Mouse (Mus musculus) CH12.LX (cell line): ENCODE measurements around the gene Pdss2. TPM values are rescaled to one million over a fixed set of nuclear protein-coding genes. Genes with fewer than 3 reads are reported as not detected.

ENCODE experiments used
- DNase-seq: peaks from one replicate; pipeline ENCODE4 v3.0.0-alpha.2; 2013; ENCODE audit errors: extremely low read depth
- H3K27ac ChIP-seq: 2 replicates; pipeline ENCODE4 v1.5.1; 2012; ENCODE audit warnings: low read depth, mild to moderate bottlenecking, control low read depth, moderate library complexity; ENCODE audit not compliant: insufficient read depth
- H3K27me3 ChIP-seq: replicated peaks from 2 replicates; pipeline ENCODE3; 2012; ENCODE audit warnings: inconsistent platforms
- H3K36me3 ChIP-seq, 2 experiments: replicated peaks in 1 of 2; 2 replicates each; pipeline versions ENCODE3 to v1.6.1; 2012; ENCODE audit warnings: inconsistent platforms in 1 of 2, low read length in 1 of 2, mild to moderate bottlenecking in 1 of 2, mixed read lengths in 1 of 2, moderate library complexity in 1 of 2; ENCODE audit not compliant: control insufficient read depth in 1 of 2, insufficient read depth in 1 of 2
- H3K4me1 ChIP-seq, 2 experiments: 2 replicates each; pipeline ENCODE4 v1.6.1; 2012; ENCODE audit warnings: inconsistent platforms in 1 of 2, moderate library complexity in 1 of 2; ENCODE audit not compliant: insufficient read depth in 2 of 2, control insufficient read depth in 1 of 2
- H3K4me2 ChIP-seq: 2 replicates; pipeline ENCODE4 v1.6.1; 2012; ENCODE audit warnings: low read depth, mild to moderate bottlenecking, control low read depth; ENCODE audit not compliant: poor library complexity, insufficient read depth, severe bottlenecking
- H3K4me3 ChIP-seq, 3 experiments: fragments of 150-350 bp in 1 of 3; sonication (generic) in 1 of 3; replicated peaks in 1 of 3; 2 replicates each; pipeline versions ENCODE3 to v1.5.1; 2011 to 2012; ENCODE audit warnings: low read depth in 2 of 3, low read length in 2 of 3, mild to moderate bottlenecking in 2 of 3, moderate library complexity in 2 of 3, control low read depth in 1 of 3, improper control_type of control experiment in 1 of 3, inconsistent platforms in 1 of 3, mixed read lengths in 1 of 3; ENCODE audit not compliant: poor library complexity in 1 of 3
- H3K79me2 ChIP-seq: replicated peaks from 2 replicates; pipeline ENCODE4 v1.6.1; 2012; ENCODE audit warnings: mild to moderate bottlenecking, moderate library complexity; ENCODE audit not compliant: control insufficient read depth, poor library complexity, insufficient read depth, severe bottlenecking; ENCODE audit errors: extremely low read depth
- H3K9ac ChIP-seq: 2 replicates; pipeline ENCODE4 v1.6.1; 2012; ENCODE audit warnings: low read depth, mild to moderate bottlenecking, control low read depth, moderate library complexity; ENCODE audit not compliant: insufficient read depth
- H3K9me3 ChIP-seq: replicated peaks from 2 replicates; pipeline ENCODE3; 2012; ENCODE audit warnings: low read length, inconsistent platforms, mixed read lengths
- CHD2 ChIP-seq: IDR thresholded peaks from 2 replicates; pipeline ENCODE4 v1.6.1; 2011; ENCODE audit warnings: low read length, improper control_type of control experiment
- ELF1 ChIP-seq: IDR thresholded peaks from 2 replicates; pipeline ENCODE4 v1.6.1; 2014; ENCODE audit warnings: low read depth, mild to moderate bottlenecking, inconsistent platforms, low read length, improper control_type of control experiment
- GABPA ChIP-seq: IDR thresholded peaks from 2 replicates; pipeline ENCODE4 v1.6.1; 2012; ENCODE audit warnings: low read depth, low read length, improper control_type of control experiment, inconsistent platforms; ENCODE audit not compliant: insufficient replicate concordance
- KAT2A ChIP-seq: IDR thresholded peaks from 2 replicates; pipeline ENCODE4 v1.6.1; 2012; ENCODE audit warnings: low read length, improper control_type of control experiment, inconsistent platforms; ENCODE audit not compliant: insufficient replicate concordance
- MAX ChIP-seq: IDR thresholded peaks from 2 replicates; pipeline ENCODE4 v1.6.1; 2011; ENCODE audit warnings: low read length, improper control_type of control experiment
- POLR2AphosphoS2 ChIP-seq: IDR thresholded peaks from 2 replicates; pipeline ENCODE4 v1.6.1; 2011; ENCODE audit warnings: low read depth, low read length, improper control_type of control experiment
- ZKSCAN1 ChIP-seq: IDR thresholded peaks from 2 replicates; pipeline ENCODE4 v1.6.1; 2012; ENCODE audit warnings: low read depth, inconsistent platforms, low read length, improper control_type of control experiment, borderline replicate concordance
- ZMIZ1 ChIP-seq: IDR thresholded peaks from 2 replicates; pipeline ENCODE4 v1.6.1; 2012; ENCODE audit warnings: low read depth, mild to moderate bottlenecking, inconsistent platforms, low read length, improper control_type of control experiment
- ZNF384 ChIP-seq: IDR thresholded peaks from 2 replicates; pipeline ENCODE4 v1.6.1; 2012; ENCODE audit warnings: low read depth, low read length, improper control_type of control experiment, inconsistent platforms
- dilution Hi-C: fragments of 300-500 bp; cut with MboI; formaldehyde crosslinking; loops from 2 replicates; pipeline ENCODE4 v1.14.3; 2020; ENCODE audit warnings: low sequenced_read_pairs; ENCODE audit not compliant: extremely low pct_unique_long_range_greater_than_20kb, extremely low pct_ligation_motif_present
- in situ Hi-C: fragments of 300-500 bp; cut with MboI; formaldehyde crosslinking; loops from 3 replicates; pipeline ENCODE4 v1.14.3; 2019; ENCODE audit warnings: low sequenced_read_pairs, low pct_ligation_motif_present, low pct_unique_long_range_greater_than_20kb, mixed read lengths
- polyA plus RNA-seq: library from polyadenylated mRNA; unstranded; fragments of >175 nt; gene quantifications from 2 replicates; pipeline ENCODE4 v1.2.1, GENCODE M21; 2012; ENCODE audit warnings: low read depth; ENCODE audit not compliant: insufficient read length
- total RNA-seq, 2 experiments: library from RNA; depleted of rRNA; stranded (reverse); fragments of 300-350 nt in 1 of 2; fragments of >200 nt in 1 of 2; gene quantifications; 2 replicates each; pipeline ENCODE4 v1.2.3; 2012 to 2014

The Pdss2 gene
- total and polyA plus RNA-seq, 3 experiments = 11.1 to 17.9 (median 14.3) TPM

- H3K4me3 ChIP-seq = no peak overlapping the region
- no peaks in the 10 kb centered on the region for H3K36me3 ChIP-seq
- no peaks in the 10 kb centered on the region for H3K27me3 ChIP-seq
- H3K4me1 ChIP-seq = peaks cover 14 to 32% of the 10 kb centered on the region in 2 experiments
- H3K27ac ChIP-seq = no peak overlapping the region
- DNase-seq = no peak
- in situ Hi-C loops (no loop called here), dilution Hi-C loops (no loop called here)
- H3K9me3 ChIP-seq = no peaks in the 10 kb centered on the region
- no peak for TF ChIP-seq ZMIZ1
- peak; percentile 54 for TF ChIP-seq ZNF384
- no peaks in the 10 kb centered on the region for H3K79me2 ChIP-seq
- no peak overlapping the region for H3K4me2 ChIP-seq
- H3K9ac ChIP-seq = no peak overlapping the region
Measured at GRCm38 (mm10) chr10:43462821-43463220, 241.5 kb downstream of the Pdss2 start.

DNA sequence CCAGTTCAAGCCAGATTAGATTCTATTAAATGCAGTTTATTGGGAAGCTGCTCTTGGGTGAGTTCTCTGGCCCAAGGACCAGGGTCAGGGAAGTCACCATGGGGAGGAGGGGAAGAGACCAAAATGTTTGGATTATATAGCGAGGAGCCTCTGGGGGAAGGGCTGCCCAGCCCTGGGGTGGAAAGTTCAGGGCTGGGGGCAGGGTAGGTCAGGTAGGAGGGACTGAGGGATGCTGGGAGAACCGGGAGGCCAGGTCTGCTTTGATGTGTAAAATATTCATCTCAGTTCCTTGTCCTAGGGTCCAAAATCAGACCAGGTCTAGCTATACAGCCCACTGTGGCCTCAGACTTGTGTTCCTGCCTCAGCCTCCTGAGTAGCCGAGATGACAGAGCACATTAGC lies 241.9 kb downstream of the Pdss2 start:
- no peak for DNase-seq
- in situ Hi-C loops = no loop called here
- H3K4me3 ChIP-seq = no peak overlapping the region
- H3K27ac ChIP-seq = no peak overlapping the region
- no peaks in the 10 kb centered on the region for H3K36me3 ChIP-seq
- dilution Hi-C loops = no loop called here
- no peaks in the 10 kb centered on the region for H3K9me3 ChIP-seq
- H3K9ac ChIP-seq = no peak overlapping the region
- TF ChIP-seq KAT2A (no peak), POLR2AphosphoS2 (no peak), CHD2 (peak; percentile 53; the same call in 1 of the 2 replicates), MAX (no peak), ZKSCAN1 (no peak)
- H3K79me2 ChIP-seq = no peaks in the 10 kb centered on the region
- H3K27me3 ChIP-seq = no peaks in the 10 kb centered on the region
- no peak overlapping the region for H3K4me2 ChIP-seq
- peaks cover 14 to 32% of the 10 kb centered on the region in 2 experiments for H3K4me1 ChIP-seq

DNA sequence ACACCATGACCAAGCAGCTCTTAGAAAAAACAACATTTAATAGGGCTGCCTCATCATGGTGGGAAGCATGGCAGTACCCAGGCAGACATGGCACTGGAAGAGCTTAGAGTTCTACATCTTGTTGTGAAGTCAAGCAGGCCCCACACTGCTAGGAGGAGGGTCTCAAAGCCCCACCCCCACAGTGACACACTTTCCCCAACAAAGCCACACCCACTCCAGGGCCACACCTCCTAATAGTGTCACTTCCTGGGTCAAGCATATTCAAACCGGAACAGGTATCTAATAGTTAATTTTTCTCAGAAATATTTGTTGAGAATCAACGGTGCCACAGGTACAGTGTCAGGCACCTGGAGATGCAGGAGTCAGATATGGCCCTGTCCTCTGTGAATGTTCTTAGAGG lies 244.9 kb downstream of the Pdss2 start:
- dilution Hi-C loops = no loop called here
- H3K9me3 ChIP-seq = no peaks in the 10 kb centered on the region
- H3K36me3 ChIP-seq = no peaks in the 10 kb centered on the region
- TF ChIP-seq GABPA = no peak
- peak; percentile 33; the same call in 1 of the 2 replicates for TF ChIP-seq ELF1
- H3K27me3 ChIP-seq = no peaks in the 10 kb centered on the region
- no peaks in the 10 kb centered on the region for H3K79me2 ChIP-seq
- H3K9ac ChIP-seq = no peak overlapping the region
- H3K4me3 ChIP-seq = no peak overlapping the region
- no peak overlapping the region for H3K27ac ChIP-seq
- no peak overlapping the region for H3K4me2 ChIP-seq
- peaks cover 14 to 36% of the 10 kb centered on the region in 2 experiments for H3K4me1 ChIP-seq
- no peak for DNase-seq
- in situ Hi-C loops = no loop called here
